Mouse (Mus musculus) cerebellum, adult 11-12 months (tissue): ENCODE data around the gene Cfap54.

Experiments
- DNase-seq: peaks from one replicate; pipeline ENCODE4 v3.0.0; 2022

Cfap54 gene

DNA sequence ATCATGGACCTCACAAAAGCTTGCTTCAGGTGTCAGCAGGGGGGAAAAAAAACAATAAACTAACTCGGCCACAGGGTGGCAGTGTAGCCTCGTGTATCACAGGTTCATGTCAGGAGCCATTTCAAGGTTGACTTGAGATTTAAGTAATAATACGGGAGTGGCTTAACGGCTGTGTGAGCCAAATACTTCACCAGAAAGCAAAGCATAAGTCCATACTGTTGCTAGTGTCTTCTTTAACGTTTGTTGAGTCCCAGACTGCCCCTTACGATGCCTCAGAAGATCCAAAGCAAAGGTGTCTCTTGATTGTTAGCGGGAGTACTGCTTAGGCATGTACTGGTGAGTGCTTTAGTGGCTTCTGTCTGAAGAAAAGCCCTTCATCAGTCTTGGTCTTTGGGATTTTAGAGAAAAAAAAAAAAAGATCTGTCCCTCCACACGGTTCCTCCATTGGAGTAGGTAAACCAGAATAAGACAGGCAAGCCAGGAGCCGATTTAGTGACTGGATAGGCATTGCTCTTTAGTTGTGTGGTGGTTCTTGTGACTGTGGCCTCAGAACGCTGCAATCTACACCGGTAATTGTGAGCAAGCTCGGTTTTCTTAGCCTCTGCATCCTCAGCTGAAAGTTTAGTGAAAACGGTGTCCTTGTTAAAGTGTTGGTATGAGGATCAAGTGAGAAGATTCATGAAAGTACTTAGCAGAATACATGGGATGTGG lies 30.2 kb downstream of the Cfap54 start:
- DNase-seq, result peak; percentile 62

DNA sequence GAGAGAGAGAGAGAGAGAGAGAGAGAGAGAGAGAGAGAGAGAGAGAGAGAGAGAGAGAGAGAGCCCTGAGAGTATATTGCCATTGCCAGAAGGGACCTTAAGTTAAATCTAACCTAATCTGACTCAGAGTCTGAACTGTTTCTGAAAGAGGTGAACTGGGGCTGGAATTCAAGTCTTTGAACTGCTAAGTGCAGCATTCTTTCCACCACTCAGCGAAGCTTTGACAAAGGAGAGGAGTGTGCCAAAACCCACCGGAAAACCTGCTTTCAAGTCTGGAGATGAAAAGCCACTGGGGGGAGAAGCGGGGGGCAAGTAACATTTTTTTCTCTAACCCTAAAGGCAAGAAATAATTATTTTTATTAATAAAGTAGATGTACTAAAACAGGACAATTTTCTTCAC lies 30.8 kb downstream of the Cfap54 start:
- DNase-seq, result no peak

DNA sequence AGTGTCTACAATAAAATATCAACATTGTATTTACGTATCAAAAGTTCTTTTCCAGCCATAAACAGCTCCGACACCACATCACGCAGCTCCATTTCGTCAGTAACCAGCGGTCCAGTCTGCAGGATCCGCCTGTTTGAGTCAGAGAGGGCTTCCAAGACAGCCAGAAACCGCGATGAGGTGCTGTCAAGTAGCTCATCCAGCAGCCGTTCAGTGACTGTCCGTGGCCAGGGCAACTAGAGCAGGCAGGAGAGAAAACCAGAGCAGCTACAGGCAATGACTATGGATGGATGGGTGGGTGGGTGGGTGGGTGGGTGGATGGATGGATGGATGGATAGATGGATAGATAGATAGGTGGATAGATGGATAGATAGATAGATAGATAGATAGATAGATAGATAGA lies 38.2 kb downstream of the Cfap54 start:
- no peak for DNase-seq

DNA sequence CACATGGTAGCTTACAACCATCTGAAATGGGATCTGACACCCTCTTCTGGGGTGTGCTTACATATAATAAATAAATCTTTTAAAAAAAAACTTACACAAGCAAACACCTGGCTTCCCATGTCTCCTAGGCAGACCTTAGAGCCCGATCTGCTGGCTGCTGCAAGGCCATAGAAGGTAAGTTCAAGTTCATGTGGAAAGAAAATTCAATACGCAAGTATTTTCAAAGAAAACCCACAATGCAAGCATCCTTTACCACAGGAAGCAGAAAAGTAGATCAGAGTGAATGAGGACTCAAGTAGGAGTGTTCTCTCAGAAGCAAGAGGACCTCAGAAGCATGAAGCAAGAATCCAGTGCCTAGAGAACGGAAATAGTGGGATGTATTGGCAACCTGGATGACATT lies 39.6 kb downstream of the Cfap54 start:
- DNase-seq, result no peak

DNA sequence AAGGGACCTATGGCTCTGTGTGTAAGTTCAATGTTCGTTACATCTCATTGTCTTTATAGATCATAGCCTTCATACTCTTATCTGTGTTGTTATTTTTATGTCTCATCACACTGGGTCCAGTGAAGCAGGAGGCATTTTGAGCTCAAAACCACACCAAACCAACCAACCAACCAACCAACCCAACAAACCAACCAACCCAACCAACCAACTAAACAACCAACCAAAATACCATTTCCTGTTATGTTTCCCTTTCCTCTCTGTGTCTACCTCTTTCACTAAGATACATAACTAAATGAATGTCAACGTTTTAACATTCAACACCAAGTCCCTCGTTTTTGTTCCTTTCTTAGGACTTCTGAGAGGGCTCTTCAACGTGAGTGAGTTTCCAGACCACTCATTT lies 40.0 kb downstream of the Cfap54 start:
- DNase-seq, result no peak

DNA sequence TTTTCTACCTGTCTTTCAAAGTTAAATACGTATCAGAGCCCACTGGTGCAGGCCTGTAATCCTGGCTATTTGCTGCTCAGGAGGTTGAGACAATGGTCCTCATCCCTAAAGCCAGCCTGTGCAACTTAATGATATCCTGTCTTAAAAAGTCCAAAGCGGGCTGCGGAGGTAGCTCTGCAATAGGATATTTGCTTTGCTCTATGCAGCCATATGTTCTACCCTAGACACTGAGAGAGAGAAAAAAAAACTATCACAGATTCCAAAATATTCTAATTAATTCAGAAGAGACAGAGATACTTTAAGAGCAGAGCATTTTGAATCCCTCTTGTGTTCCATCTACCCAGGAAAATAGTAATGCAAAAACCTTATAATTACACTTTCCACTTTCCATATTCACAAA lies 44.9 kb downstream of the Cfap54 start:
- DNase-seq, result no peak

DNA sequence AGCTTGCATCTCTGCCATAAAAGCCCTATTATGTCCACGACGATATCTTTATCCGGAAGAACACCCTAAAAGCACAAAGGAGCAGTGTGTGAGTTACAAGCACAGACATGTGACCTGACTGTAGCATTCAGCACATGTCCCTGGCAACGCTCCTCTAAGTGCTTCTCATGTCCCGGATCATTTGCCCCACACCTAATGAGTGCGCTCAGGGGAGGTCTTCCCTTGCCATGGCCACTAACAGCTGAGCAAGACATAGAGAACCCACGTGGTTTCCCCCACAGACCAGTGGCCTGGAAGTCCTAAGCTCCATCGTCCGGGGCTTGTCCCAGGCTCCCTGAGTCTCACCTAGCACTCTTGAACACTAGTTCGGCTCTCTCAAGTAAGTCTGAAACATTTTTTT lies 45.9 kb downstream of the Cfap54 start:
- no peak for DNase-seq

DNA sequence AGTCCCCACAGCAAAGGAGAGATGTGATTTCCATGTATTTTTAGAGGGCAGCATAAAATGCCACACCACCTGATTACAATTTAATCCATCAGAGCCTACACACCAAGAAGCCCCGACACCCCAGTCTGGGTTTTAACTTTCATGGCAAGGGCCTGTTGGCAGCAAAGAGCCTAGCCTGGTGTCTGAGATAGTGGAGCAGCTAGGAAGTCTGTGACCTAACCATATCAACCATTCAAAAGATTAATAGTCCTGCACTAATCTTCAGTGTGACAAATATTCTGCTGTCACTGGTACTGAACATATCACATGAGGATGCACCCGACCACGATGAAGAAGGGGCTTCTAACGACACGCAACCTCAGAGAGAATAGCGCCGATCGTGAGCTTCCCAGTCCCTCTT lies 58.1 kb downstream of the Cfap54 start:
- no peak for DNase-seq

DNA sequence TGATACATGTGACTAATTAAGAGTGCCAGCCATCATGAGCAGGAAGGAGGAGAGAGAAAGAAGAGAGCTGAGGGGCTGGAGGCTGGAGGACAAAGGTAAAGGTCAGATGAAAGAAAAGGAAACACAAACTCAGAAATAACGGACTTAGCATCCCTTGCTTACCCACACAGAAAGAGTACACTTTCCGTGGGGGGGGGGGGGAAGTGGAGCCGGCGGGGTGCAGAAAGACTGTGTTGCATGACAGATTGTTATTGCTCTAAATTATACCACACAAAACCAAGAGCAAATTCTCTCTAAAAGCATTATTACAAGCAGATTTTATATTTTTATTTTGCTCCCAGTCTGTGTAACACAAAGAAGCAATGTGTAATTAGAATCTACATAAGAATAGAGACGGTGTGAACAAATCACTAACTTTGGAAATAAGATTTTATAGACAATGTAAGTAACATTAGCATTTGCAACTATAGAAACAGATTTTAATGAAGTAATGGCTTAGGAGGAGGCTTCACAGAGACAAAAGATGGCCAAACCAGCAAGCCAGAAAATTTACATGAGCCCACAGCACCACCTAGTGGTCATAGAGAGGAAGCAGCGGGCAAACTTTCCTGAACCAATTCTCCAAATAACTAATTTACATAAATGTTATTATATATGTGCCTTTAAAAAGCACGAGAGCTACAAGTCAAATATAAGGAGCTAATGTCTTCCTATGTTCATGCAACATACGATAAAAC lies 67.2 kb downstream of the Cfap54 start:
- DNase-seq, result peak; percentile 9

DNA sequence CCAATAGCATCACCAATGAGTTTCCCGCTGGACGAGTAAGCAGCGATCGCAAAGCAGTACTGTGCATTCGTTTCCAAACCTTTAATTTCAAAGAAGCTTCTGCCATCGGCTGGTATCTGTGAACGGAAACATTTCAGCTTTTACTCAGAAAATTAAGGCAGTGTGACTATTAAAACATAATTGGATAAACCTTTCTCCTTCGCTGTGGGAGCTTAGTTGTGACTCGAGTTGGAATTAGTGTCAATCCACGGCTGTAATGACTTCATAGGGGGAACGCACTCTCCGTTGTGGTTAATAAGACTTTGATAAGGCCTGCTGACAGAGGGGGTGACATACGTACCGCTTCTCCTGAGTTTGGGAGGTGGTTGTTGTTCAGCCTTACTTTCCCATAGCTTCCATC lies 70.3 kb downstream of the Cfap54 start:
- DNase-seq, result no peak

DNA sequence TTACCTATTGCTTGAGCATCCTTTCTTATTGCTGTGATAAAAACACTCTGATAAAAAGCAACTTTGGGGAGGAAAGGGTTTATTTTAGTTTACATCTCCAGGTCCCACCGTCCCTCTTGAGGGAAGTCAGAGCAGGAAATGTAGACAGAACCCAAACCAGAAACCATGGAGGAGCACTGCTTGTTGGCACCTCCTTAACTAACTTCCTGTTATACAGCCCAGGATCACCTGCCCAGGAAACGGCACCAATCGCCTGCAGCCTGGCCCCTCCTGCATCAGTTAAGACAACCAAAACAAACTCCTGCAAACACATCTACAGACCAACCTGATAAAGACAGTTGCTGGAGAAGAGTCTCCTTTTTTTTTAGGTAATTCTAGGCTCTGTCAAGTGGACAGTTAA lies 74.4 kb downstream of the Cfap54 start:
- no peak for DNase-seq

DNA sequence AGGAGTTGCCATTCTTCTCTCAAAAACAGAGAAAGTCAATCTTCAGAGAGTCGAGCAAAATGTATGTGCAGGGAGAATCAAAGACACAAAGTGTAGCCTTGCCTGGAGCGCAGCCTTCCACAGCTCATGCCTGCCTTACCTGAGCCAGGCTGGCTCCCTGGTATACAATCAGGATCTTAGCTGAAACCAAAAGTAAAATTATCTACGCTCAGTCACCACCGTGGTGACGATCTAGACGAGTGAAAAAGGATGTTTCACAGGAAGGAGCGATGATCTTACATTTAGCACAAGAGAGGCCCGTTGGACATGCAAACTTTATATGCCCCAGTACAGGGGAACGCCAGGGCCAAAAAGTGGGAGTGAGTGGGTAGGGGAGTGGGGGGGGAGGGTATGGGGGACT lies 75.0 kb downstream of the Cfap54 start:
- DNase-seq, result no peak

DNA sequence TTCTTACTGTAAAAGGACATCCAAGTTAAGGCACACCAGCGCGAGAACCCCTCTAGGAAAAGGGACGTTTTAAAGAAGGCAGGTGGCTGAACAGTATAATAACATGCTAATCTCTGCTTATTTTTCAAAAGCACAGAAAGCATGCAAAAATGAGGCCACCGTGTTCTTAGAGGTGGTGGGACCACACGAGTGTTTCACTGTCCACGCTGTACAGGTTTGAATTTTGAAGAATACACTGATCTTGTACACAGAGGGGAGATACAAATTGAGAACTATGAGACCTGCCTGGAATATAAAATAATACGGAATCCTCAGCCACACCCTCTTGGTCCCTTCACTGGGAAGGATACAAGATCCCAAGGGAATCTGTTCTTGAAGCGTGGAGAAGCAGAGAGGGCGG lies 82.9 kb downstream of the Cfap54 start:
- no peak for DNase-seq

DNA sequence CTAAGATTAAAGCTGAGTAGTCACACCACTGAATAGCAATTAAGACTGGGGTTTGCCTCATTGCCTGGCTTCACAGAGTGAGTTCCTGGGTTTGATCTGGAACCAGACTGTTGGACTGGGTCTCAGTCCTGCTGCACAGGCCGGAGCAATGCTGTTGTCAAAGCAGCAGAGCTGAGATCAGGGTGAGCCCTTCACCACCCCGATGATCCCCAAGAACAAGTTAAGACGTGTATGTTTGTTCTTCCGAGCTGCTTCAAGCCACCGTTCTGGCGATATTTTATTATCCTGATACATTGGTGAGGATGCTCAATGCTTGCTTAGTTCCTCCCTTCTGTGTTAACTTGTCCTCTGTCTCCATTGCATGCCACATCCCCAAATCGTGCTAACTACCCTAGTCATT lies 86.2 kb downstream of the Cfap54 start:
- no peak for DNase-seq

DNA sequence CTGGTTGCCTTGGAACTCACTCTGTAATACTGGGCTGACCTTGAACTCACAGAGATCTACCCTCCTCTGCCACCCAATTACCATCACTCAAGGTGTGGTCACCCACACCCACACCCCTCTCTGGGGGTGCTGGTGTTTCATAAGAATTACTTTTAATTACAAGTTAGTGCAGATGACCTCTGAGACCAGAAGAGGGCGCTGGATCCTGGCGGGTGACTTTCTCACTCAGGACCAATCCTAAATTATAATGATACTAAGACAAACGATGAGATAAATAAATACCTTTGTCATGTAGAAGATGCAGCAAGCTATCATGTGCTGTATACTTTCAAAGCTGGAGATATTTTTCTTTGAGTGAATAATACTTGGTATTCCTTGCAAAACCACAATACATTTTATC lies 87.1 kb downstream of the Cfap54 start:
- no peak for DNase-seq

DNA sequence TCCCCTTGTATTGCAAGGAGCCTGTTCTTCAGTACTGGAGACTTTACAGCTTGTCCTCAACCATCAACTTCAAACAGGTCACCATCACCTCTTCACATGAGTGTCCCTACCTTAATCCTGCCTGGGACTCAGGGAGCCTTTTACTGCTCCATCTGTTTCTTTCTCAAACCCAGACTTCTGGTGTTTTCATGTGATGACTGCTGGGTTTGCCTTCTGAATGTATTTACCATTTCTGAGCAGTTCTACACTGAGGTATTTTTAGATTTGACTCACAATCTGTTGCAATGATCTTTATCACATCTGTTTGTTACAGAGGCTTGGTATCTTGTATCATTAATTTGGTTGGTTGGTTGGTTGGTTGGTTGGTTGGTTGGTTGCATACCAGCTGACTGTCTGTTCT lies 88.9 kb downstream of the Cfap54 start:
- DNase-seq, result no peak

DNA sequence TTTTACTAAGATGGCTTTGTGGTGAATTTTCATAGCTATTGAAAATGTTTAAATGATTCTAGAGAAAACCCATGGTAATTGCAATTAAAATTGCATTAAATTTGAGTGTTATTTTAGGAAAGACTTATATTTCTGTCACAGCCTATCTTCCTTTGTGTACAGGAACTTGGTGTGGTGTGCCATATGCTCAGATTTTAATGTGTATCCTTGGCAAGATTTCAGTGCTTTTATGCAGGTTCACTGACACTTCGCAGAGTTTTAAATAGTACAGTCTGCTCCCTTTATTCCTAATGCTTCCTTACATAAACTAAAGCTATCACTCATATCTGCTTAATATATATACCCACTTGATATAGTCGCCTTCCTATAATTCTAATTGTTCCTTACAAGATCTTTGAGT lies 90.8 kb downstream of the Cfap54 start:
- no peak for DNase-seq

DNA sequence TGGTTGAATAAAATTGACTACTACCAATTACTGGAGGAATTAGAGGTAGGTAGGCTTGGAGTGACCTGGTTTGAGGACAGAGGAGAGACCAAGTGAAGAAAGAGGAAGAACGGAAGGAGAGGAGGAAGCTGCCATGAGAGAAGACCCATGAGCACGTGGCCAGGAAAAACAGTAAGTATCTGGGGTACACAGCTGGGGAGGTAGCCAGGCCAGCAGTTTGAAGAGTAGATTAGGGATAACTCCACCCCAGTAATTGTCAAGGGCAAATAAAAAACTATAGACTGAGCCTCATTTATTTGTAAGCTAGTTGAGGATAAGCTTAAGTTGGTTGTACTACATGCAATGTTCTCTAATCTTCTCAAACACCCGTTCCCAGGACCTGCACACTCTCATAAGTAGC lies 116.3 kb downstream of the Cfap54 start:
- no peak for DNase-seq

DNA sequence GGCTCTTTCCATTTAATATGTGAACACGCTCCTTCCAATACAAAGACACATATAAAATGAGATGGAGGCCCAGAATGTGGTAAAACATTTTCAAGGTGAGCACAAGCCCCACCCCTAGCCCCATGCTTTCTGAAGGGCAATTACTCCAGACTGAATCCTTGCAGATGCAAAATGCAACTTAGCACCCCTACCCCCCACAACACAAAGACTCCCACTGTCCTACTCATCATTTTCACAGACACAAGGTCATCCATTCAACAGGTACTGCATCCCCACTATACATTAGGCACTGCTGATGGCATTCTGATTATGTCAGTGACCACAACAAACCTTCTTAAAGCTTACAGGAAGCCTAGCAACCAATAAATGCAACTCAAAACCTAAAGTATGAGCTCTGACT lies 131.4 kb downstream of the Cfap54 start:
- no peak for DNase-seq

DNA sequence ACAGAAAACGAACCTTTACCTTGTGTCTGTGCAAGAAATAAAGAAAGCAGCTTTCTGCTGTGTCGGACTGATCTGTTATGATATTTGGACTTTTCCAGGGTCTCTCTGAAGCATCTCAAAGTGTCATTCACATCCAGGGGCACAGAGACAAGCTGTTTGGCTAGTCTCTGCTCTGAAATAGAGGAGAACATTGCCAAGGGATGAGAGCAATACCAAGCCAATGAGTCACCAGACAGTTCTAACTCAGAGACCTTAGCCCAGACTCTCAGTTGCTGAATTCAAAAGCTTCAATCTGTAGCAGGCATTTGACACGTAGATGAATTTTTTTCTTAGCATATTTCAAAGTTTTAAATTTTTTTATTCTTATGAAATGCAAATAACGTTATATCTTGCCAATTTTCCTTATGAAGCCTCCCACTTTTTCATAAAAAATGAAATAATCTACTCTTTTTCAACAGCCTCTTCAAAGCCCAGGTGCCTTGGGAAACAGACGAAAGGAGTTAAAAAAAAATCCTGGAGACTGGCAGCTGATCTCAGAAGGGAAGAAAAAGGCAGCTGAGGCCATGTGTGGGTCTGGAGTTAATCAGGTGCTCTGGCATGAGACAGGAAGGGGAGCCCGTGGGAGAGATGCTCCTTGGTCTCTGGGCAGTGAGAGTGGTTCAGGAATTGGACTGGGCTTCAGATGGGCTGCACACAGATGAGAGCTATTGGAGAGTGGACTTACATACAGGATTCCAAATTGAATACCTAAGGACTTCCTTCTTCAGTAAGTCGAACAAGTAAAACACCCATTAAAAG lies 138.4 kb downstream of the Cfap54 start:
- DNase-seq, result no peak

DNA sequence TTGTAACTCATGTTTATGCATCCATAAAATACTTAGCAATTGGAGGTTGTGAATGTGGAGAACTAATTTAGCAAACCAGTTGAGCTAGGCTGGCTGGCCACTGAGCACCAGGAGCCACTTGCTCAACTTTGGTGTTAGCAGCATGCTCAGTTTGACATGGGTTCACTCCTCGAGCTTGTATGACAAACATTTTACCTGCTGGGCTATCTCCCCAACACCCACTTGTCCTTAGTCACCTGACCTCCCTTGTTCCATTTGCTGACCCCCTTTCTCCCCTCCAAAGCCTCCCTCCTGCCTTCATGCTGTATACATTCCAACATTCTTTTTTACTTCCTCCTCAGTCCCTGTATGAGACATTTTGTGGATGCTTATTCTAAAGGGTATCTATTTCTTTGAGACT lies 139.8 kb downstream of the Cfap54 start:
- no peak for DNase-seq

DNA sequence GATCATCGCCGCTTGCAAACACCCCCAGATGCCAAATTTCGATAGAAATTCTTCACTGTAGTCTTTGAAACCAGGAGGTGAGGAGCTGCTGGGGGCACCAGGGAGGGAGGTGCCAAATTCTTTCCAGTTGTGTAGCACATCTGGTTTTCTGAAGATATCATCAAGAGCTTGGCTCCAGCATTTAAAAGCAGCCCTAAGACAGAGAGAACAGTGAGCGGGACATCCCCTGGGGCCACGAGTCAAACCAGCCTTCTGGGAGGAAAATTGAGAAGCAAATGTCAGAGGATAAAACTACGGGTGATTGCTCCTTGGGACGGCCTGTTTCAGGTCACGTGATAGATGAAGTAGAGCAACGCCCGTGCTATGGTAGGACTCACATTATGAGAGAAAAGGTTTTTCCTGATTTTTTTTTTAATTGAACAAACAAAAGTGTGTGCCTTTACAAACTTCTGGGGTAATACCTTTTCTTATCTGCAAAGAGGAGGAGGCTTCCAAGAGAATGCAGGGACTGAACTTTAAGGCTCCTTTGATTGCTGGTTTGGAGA lies 143.6 kb downstream of the Cfap54 start:
- DNase-seq, result no peak

DNA sequence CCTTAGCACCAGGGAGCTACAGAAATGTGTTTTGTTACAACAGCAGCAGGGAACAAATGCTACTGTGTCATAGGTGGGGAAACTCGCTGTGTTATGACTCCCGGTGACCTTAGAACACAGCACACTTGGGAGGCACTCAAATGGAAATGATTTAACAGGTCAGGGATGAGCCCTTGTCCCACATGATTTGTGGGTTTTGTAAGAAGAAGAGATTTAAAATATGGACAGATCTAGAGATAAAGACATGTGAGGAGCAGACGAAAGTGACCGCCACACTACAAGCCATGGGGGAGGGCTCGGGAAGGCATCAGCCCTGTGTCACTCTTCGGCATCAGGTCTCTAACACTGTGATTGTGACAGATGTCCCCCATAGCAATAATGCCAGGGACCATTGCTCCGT lies 144.3 kb downstream of the Cfap54 start:
- no peak for DNase-seq

DNA sequence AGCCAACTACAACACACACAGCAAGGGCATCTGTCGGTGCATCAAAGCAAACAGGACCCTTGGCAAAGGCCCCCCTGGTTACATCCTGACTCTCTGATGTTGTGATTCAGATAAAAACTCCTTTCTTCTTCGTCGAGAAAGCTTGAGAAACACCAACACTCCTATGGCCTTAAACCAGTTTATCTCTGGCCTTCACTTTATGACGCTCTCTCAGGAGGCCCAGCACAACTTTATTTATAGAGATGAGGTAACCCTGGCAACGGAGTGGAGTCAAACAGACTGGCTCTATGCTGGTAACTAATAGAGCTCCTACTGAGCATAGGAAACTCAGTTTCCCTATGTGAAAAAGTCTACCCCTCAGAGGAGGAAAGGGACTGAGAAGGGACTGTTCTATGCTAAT lies 146.9 kb downstream of the Cfap54 start:
- no peak for DNase-seq
